Mouse (Mus musculus): ENCODE results near the gene Txnl4b.

Txnl4b gene

DNA sequence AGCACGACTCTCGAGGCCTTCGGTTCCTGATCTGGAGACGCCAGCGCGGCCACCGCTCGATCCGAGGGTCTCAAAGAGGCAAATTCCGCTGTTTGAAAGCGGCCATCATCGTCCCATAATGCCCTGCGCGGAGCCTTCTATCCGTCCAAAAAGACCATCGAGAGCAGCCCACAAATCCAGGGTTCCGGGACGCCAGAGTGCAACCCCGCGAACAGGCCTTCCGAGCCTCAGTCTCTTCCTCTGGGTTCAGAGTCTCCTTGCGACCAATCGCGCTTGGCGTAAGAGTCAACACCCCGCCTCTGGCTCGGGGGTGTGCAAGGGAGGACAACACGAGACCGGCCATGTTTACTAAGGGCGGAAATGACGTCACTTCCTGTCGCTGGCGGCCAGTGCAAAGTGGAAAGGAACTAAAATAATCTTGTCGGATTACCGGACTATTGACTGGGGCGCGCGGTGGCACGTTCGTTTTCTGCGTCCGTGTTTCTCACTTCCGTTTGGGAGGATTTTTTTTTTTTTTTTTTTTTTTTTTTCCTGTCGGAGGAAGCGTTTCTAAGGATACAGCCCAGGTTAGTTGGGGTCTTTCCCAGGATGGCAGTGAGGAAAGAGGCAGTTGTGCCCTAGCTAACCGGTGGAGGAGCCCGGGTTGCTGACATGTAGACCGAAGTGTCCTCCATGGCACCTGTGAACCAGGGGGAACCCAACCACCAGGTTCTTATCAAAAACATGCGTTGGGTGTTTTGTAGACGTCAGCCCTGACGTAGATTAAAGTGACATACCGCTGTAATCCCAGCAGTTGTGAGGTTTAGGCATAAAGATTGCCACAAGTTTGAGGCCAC, at the start of gene Txnl4b, which contains the start of gene Dhx38:
Txnl4b (plus strand) TSS at position 395 of the 836 bp plus-strand sequence.
Dhx38 (minus strand) TSS at position 364 of the 836 bp plus-strand sequence.
- DNase-seq, result peak; percentile 99

DNA sequence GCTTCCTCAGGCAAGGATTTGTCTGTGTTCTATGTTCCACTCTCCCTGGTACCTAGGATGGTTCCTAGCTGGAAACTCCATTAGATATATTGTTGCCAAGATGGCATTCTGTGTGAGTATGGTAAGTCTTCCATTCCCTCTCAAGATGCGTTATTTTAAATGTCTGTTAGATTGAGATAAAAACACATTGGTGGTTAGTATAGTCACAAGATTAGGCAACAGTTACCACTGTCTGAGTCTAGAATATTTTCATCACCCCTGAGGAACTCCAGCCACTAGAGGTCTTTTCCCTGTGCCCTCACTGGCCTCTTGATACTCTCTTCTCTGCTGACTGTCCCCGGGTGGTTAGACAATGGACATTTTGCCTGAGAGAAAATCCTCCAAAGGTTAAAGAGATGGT, 41.7 kb upstream of the Txnl4b start:
- DNase-seq, result no peak

DNA sequence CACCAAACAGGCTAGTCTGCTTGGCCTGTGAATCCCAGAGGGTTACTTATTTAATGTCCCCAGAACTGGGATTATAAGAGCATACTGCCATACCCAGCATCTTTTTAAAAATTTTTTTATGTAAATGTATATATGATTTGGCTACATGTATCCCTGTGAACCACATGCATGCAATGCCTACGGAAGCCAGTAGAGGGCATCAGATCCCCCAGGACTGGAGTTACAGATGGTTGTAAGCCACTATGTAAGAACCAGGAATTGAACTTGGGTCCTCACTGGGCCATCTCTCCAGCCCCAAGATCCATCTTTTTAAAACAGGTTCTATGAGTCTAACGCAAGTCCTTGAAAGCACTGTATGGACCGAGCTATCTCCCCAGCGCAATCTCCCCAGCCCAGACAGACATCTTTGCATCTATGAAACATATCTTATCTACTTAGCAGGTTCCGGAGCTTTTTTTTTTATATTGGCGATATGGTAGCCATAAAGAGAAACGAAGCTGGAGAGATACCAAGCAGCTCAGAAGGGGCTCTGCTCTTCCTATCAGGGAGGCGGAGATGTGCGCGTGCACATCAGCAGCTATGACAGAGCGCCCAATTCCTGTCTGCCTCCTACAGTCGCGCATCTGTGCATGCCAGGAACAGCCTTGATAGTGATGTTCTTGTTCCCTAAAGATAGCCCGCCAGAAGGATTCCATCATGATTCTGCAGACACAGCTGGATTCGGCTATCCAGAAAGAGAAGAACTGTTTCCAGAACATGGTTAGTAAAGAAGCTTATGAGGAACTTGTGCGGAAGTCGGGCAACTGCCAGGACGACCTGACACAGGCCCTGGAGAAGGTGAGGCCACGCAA, 30.3 kb upstream of the Txnl4b start:
- peak; percentile 33 to 54 for DNase-seq

DNA sequence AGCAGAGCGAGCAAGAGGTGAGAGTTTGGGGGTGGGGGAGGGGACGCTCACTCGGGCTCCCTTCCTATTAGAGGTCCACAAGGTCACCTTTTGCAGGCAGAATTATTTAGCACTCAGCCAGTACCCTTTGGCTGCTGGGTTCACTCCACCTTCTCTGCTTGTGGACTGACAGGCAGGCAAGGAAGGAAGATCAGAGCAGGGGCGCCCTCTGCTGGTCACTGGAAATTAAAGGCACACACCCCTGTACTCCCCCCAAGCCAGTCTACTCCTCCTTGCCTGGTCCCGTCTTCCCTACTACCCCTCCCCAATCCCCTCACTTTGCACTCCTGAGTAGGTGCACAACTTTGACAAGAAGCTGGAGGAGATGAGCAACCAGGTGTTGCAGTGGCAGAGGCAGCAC, 29.0 kb upstream of the Txnl4b start:
- peak; percentile 75 to 84 for DNase-seq

DNA sequence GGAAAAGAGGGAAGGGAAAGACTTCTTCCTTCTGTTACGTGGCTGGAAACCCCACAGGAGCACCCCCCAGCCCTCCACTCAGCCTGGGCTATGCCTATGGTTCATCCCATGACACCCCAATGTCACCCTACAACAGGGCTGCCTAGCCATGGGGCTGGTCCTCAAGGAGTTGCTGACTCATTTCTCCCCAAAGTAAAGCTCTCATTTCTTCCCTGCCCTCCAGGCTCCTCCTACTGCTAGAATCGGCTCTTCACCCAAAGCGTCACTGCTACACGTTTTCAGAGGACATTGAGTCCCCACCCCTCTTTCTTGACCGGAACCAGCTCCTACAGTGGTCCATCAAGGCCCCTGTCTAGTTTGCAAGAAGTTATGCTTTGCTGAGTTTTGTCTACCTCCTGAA, 23.5 kb upstream of the Txnl4b start:
- DNase-seq, result peak in 1 of 2 experiments; percentile 14

DNA sequence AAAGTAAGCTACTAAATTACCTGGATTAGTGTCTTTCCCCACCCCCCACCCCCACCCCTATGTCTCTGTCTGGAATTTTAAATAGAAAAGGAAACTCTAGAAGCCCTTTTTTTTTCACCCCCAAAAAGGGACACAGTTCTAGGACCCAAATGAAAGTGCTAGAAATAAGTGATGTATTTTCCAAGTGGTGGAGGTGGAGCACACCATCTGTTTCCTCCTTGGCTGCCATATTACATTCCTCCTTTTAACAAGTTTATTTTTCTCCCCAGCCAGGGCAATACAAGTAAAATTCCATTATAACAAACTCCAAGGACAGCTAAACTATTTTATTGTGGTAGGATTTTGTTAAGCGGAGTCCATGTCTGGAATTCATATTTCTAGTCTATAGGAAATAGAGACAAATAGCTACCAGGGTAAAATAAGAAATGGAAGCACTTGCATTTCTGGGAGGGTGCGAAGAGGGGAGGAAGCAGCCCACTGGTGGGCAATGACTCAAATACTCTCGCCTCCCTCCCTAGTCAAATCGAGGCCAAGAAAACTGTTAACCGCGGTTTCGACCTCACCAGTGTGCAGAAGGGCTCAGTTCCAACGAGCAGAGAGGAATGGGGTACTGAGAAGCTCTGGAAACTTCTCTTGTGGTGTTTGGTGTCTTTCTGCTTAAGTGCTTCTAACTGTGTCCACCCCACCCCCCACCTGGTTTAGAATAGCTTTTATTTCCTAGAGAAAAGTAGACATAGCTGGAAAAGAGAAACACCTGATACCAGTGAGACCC, 22.8 kb upstream of the Txnl4b start:
- DNase-seq, result peak in 1 of 2 experiments; percentile 13

DNA sequence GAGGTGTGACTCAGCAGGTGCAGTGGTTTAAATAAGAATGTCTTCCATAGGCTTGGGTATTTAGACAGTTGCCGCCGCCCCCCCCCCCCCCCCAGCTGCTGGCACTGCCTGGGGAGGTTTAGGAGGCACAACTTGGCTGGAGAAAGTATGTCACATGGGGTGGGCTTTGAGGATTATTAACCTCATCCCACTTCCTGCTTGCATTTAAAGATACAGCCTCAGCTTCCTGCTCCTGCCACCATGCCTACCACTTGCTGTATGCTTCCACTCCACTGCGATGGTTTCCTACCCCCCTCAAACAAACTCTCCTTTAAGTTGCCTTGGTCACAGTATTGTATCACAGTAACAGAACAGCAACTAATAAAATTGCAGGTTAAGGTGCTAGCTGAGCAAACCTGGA, 21.6 kb upstream of the Txnl4b start:
- no peak for DNase-seq

DNA sequence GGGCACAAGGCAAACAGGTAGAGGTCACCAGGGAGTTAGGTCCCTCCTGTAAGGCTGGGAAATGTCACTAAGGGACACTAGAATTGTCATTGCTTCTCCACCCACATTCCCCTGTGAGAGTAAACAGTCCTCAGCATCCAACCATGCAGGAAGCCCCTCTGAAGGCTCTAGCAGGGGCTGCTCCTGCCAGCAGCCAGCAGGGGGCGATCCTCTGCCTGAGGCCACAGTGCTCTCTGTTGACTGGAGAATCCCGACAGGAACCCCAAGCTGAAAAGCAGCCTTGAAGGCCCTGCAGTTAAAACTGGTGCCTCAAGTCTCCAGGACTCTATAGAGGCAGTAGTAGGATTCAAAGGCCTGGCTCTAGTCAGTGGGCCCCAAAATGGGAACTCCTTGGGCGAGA, 14.0 kb upstream of the Txnl4b start:
- peak in 1 of 2 experiments; percentile 22 for DNase-seq

DNA sequence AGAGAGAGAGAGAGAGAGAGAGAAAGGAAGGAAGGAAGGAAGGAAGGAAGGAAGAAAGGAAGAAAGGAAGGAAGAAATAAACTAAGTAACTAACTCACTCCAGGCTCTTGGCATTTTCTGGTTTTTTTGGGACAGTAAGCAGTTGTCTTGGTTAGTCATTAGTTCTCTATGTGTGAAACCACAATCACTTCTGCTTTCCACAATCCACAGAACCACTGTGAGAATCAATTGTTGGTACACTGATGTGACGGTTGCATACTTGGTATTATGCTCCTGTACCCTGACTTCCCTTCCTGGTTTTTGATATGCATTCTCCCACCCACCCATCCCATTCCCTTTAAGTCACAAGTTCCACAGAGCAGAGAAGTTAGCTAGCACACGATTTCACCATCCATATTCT, 1.8 kb upstream of the Txnl4b start:
- no peak for DNase-seq

DNA sequence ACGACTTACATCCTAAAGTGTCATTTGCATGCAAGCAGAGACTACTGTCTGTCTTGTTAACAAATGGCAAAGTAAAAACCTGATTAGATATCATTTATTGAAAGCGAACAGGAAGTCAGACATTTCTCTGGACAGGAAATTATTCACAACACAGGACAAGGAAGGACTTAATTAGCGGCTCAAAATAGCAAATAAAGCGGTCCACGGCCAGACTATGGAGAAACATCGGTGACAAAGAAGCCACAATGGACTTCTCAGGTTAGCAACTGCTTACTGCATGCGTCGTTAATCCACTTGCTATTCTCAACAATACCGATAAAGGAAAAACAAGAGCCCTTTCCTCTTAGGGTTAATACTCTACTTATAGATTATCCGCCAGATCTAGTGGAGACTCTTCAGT, 926 bp upstream of the Txnl4b start:
- DNase-seq, result no peak

DNA sequence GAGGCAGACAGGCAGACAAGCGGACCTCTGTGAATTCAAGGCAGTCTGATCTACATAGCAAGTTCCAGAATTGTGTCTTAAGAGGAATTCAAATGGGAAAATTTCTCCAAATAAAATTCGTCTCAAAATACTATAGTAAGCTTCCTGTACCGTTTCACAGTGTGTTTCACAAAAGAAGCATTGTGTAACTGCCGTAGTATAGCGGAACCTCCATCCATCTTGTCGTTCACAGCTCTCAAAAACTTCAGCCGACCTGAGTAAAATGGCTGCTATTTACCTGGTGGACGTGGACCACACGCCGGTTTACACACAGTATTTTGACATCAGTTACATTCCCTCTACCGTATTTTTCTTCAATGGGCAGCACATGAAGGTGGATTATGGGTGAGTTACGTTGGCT, 5.4 kb downstream of the Txnl4b start:
- no peak for DNase-seq

DNA sequence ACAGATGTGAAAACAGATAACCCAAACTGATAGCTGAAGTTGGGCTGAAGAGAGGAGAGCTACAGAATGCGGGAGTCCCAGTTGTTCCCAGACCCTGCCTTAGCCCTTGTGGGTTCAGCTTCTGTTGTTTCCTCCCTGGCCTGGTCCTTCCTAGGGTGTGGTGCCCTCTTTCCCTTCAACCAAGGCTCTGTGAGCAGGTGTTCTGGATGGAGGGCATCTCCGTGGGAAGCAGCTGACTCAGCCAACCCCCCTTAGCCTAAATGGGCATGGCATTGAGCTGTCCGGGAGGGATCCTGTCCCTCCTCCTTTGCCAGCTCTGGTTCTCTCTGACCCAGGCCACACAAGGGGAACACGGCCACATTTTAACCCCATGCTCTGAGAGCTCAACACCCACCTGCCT, 10.6 kb downstream of the Txnl4b start:
- DNase-seq, result no peak

DNA sequence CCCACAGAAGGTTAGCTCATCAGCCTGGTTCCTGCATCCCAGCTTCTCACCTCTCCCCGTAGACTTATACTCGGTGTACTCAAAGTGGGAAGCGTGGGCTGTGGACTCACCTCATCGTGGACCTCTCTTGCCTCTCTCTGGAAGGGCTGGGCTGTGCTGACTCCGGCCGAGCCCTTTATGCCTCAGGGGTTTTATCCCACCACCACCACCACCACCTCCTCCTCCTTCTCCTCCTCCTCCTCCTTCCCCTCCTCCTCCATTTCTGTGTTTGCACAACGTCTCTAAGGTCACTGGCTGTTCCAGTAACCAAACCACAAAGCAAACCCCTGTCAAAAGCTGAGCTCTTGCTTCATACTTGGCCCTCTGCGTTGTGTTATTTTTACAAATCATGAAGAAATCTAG, 13.2 kb downstream of the Txnl4b start, which contains the start of gene Hp:
Hp (minus strand) TSS at position 273 of the 402 bp plus-strand sequence.
- peak; percentile 42 to 47 for DNase-seq

DNA sequence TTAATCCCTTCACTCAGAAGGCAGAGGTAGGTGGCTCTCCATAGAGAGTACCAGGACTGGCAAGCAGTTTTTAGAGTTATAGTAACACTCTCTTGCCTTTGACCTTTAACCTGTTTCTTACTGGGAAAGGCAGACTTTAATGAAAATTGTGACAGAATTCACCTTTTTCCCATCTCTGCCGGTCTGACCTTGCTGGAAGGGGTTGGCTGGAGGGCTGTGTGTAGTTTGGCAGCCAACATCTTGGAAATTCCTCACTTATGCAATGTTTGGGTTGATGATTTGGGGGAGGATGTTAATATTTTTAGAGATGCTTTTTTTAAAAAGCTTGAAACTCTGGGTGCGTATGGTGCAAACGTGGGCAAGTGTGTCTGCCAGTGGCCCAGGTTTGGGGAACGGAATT, 18.6 kb downstream of the Txnl4b start:
- no peak for DNase-seq

DNA sequence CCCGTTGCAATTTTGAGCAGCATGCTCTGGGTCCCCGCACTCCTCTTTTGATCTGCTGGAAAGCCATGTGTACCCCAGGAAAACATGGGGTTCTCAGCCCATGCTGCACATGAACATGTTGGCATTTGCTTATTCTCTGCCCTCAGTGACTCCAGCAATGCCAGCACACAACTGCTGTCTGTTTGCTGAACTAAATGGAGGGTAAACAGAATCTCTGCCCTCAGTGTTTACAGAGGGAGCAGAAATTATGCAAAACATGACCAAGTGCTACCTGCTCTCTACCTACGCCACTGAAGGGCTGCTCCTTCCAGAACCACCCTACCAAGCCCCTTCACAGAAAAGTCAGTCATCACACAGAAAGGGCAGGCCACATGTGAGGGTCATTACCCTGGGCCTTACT, 19.1 kb downstream of the Txnl4b start:
- no peak for DNase-seq

DNA sequence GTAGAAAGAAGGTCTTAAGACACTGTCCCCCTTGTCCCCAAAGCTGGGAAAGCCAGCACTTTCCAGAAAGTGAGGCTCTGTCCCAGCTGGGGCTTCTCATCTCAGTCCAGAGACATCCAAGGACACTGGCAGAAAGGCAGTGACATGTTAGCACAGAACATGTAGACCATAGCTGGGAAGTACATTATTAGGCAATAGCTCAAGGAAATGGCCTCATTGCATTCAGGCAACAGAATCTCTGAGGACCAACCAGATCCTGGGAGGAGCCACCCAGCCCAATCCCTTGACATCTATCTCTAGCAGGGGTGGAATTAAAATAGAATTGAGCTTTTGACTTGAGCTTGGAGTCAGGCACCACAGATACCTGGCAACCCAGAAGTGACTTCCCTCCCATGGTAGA, 20.0 kb downstream of the Txnl4b start:
- DNase-seq, result no peak

DNA sequence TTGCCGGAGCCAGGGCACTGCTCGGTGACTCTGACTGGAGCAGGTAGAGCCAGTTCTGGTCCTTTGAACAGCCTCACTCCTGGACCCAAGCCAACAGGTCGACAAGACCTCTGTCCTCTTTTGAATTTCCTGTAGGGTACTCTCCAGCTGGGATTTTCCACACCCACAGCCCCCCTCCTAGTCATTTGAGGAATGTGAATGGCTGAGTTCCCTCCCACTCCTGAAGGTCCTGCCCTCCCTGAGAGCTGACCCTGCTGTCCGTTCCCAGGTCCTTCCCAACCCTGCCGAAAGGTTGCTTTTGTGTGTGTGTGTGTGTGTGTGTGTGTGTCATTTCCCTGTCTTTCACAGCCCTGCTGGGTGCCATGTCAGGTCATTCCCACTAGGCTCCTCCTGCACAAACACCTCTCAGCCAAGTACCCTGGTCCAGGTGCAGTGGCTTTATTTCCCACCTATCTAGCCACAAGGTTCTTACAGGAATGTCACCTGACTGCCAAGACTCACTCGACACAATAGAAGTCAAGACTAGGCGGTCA, 21.3 kb downstream of the Txnl4b start:
- DNase-seq, result peak; percentile 78 to 85

DNA sequence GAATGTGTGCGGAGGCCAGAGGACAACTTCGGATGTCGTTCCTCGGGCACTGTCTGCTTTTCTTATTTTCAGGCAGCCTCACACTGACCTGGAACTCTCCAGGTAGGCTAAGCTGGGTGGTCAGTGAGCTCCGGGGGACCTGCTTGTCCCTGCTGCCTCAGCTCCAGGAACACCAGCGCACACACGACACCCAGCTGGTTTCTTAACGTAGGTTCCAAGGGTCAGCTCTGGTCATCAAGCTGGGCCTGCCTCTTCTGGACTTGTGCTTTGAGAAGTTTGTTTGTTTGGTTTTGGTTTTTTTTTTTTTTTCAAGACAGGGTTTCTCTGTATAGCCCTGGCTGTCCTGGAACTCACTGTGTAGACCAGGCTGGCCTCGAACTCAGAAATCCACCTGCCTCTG, 25.2 kb downstream of the Txnl4b start:
- DNase-seq, result no peak

DNA sequence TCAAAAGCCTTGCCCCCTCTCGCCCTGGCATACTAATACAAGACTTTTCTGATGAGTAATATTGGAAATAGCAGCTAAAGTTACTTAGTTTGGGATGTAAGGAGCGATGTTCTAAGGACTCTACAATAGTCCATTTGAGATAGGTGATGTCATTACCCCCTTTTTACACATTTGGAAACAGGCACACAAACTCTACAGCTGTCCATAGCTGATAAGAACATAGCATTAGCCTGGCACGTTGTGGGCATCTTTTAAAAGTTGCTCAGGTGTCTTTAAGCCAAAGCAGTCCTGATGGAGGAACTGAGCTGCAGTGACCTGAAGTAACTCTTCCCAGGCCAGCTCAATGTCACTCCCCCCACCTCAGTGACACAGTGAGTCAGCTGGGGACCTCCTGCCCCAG, 25.7 kb downstream of the Txnl4b start:
- peak in 1 of 2 experiments; percentile 9 for DNase-seq

DNA sequence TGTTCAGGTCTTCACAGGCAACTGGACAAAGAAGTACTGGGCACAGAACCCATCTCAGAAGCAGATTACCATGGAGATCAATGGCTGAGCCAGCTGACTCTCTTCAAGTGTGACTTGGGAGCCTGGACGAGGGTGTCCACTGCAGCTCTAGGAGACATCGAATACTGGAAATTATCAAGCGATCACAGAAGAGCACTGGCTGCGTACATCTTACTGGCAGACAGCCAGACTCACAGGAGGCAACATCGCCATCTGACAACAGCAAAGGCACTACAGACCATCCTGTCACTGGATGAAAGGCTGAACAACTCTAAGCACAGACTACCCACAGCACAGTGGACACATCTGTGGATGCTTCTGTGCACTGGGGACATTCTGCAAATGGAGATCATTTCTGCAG, 26.5 kb downstream of the Txnl4b start:
- peak in 1 of 2 experiments; percentile 12 for DNase-seq

DNA sequence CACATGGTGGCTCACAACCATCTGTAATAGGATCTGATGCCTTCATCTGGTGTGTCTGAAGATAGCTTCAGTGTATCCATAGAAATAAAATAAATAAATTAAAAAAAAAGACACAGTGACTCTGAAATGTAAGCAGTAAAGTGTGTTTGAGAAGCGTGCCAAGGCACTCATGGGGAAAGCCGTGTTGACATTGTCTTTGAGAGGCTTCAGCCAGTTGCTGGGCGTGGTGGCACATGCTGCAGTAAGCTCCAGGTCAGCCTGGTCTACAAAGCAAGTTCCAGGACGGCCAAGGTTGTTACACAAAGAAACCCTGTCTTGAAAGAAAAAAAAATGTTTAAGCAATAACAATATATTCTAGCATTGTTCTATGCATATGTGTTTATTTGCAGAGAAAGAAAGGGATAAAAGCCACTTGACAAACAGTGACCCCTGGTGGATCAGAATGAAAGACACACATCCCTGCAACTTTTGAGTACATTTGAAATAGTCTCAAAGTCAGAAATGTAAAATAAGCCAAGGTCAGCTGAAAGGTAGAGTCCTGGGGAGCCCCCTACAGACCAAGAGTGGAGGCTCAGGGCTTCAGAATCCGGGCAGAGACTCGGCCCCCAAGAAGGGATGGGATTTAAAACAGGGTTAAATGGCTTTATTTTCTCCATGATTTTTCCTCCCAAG, 27.6 kb downstream of the Txnl4b start:
- DNase-seq, result peak; percentile 47 to 65

DNA sequence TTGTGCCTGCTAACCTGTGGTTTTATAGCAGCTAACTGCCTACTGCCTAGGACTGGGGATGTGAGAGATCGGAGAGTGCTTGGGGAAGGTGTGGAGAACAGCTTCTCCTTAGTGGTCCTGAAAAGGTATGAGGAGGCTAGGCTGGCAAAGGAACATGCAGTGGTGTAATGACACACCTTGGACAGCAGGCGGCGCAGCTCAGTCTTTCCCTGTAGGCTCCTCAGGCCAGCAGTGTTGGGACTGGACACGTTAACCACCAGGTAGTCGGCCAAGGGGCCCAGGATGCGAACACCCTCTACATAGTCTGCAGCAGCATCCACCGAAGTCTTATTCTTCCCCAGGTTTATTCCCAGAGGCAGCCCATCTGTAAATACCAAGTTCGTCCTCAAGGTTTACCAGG, 30.2 kb downstream of the Txnl4b start:
- peak; percentile 61 to 70 for DNase-seq

Data from lung, postnatal 4 days (tissue).